Mouse (Mus musculus): ENCODE results near the gene Odf3l1.

Odf3l1 gene

DNA sequence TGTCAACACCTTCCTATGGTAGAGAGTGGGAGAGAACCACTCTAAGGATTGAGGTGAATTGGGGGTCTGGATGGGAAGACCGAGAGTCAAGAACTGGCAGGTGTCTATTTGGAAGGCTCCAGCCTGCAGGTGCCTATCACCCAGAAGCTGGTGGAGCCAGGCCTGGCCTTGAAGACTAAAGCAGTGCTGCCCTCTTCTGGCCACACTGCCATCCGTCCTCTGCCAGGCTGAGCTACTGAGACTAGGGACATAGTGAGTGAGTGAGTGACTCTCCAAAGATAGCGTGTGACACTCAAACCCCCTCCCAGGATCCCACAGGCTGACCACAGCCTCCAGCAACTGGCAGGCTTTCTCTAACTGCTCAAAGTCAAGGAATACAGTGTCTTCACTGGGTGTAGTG is 17.0 kb downstream of the Odf3l1 start:
- in situ Hi-C loops (cut with MboI, MseI) = no loop called here

DNA sequence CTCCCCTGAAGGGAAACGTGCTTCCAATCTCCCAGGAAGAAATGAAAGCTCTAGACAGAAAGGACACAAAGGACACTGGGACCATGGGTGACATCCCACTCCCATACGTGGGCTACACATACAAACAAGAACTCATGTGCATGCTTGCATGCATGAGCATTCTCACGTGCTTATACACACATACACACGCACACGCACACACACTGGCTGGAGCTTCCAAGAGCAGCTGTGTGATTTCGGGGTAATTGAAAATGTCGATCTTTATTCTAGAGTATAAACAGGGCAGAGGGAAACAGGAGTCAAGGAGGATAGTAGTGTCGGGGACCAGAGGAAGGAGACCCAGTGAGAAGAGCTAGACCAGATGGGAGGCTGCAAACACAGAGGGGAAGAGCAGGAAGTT is 19.8 kb downstream of the Odf3l1 start:
- in situ Hi-C loops (cut with MboI, MseI) = no loop called here

DNA sequence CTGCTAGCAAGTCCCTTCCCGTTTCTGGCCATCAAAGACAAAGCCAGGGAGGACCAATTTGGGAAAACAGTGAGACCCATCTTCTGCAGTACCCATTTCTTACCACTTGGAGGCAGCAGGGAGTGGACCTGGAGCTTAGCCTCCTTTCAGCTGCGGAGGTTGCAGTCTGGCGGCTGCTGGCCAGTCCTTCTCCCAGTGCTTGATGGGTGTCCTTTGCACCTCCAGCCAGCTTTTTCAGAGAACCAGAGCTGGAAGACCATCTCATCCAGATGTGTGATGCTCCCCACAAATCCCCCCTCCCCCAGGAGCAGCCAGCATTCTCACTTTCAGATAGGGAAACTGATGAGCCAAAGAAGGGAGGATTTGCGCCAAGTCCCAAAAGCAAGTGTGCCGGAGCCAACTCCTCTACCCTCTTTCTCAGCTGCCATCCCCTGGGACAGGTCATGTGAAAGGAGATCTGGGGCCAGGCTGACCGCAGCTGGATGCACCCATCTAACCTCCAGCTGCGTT is 20.7 kb downstream of the Odf3l1 start:
- in situ Hi-C loops (cut with MboI, MseI) = no loop called here

DNA sequence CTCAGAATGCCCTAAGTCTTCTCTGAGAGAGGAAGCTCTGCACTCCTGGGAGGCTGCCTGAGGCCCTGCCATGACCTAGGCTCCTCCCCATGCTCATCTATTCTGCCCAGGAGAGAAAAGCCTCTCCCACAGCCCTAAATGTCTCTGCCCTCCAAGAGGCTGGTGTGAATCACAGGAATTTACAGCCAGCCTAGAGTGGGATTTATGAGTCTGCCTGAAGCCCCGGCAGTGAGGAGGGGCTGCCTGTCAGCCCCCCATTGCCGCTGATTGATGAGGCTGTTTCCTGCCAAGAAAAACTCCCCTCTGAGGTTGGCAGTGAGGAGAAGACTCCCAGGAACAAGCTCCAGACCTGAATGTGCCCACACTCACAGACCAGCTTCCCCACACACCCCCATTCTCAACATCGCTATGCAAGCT is 22.2 kb downstream of the Odf3l1 start:
- in situ Hi-C loops (cut with MboI, MseI) = no loop called here

DNA sequence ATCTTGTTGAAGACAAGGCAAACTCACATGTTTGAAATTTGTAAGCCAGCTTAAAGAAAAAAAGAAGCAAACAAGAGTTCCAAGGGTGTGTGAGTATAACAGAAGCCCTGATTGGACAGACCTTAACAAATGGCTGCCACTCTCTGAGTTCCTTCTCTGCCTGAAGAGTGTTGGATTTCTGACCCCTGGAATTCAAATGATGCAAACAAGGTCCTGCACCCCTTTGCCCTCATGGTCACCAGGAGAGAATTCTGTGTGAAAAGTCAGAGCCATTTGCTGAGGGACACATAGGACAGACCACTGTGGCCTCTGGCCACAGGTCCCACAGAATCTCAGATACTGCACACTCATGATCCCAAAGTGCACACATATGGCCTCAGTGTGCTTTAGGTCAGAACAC is 22.6 kb downstream of the Odf3l1 start:
- in situ Hi-C loops (cut with MboI, MseI) = no loop called here

DNA sequence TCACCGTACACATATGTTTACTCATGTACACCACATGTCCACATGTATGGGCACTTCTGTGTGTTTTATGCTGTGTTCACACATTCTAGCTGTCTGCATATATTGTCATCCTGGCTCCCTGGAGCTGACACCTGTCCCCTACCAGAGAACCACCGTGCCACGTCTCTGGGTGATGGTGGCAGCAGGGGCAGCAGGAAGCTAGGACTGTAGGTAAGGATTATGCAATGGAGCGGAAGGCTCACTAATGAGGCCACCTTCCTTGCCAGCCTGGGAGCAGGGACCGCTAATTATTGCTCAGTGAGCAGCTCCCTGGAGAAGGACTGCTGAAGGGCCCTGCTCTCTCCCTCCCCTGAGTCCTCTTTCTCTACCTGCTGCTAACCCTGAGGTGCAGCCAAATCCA is 23.8 kb downstream of the Odf3l1 start:
- in situ Hi-C loops (cut with MboI, MseI) = no loop called here

DNA sequence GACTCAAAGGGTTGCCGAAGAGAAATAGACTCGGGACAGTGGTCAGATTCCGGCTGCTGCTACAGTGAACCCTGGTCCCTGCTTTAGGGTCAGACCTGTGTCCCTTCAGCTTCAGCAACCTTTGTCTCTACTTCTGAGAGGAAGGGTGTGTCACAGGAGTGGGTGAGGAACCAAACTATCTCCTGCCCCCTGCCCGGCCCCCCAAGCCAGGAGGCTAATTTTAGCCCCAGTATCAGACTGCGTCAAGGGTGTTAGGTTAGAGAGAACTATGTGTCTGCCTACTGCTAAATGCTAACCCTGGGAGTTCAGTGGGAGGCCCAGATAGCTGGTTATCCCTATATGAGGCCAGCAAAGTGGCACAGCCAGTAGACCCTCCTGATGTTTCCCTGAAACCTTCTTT is 29.3 kb downstream of the Odf3l1 start:
- in situ Hi-C loops (cut with MboI, MseI) = no loop called here

DNA sequence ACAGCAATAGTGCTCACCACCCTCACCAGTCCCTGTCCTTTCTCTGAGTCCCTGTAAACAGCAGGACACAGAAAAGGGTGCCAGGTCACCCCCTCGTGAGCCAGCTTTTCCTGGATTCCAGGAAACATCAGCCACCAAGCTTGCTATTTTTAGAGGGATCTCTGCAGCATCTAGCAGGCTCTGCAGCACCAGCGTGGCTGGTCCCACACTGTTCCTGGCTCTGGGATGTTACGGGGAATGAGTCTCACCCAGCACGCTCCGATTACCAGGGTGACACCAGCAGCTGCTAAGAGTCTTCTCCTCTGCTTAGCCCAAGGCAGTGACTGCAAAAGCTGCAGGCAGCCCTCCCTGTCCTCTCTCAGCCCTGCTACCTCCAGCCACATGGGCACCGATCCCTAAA is 31.6 kb downstream of the Odf3l1 start:
- in situ Hi-C loops (cut with MboI, MseI) = no loop called here

DNA sequence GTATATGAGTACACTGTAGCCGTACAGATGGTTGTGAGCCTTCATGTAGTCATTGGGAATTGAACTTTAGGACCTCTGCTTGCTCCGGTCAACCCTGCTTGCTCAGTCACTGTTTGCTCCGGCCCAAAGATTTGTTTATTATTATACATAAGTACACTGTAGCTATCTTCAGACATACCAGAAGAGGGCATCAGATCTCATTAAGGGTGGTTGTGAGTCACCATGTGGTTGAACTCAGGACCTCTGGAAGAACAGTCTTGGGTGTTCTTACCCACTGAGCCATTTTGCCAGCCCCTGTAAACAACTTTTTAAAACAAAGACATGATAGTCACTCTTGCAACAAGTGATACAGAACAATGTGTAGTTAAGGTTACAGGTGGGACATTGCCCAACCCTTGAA is 32.6 kb downstream of the Odf3l1 start:
- in situ Hi-C loops (cut with MboI, MseI) = no loop called here

DNA sequence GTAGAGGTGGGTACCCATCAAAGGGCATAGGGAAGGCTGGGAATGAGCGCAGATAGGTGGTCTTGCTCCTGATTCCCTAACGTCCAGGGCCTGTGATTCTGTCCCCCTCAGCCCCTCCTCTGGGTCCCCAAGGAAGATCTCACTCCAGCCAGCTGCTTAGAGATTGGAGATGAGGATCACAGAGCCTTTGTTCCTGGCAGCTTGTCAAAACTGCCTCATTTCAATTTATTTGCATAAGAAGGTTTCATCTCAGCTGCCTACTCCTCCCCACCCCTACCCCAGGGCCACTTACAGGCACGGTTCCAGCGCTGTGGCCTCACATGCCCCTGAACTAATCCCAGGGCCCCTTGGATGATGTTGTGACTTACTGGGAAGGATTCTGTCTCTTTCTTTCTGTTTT is 34.3 kb downstream of the Odf3l1 start:
- in situ Hi-C loops (cut with MboI, MseI) = no loop called here

DNA sequence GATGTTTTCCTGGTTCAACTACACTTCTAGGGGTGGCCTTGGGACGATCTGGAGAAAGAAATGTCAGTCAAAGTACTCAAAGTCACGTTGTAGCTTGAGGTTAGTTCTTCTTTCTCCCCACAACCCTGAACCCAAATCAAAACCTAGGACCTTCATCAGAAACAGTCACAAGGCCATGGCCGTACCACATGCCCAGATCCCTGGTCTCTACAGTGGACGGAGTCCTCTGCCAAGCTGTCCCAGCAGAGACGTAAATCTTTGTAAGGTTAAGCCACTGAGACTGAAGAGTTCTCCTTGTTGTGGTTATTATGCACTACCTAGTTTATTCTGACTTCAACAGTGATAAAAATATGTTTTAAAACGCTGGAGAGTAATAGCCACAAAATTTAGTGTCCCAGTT is 35.6 kb downstream of the Odf3l1 start:
- in situ Hi-C loops (cut with MboI, MseI) = no loop called here

DNA sequence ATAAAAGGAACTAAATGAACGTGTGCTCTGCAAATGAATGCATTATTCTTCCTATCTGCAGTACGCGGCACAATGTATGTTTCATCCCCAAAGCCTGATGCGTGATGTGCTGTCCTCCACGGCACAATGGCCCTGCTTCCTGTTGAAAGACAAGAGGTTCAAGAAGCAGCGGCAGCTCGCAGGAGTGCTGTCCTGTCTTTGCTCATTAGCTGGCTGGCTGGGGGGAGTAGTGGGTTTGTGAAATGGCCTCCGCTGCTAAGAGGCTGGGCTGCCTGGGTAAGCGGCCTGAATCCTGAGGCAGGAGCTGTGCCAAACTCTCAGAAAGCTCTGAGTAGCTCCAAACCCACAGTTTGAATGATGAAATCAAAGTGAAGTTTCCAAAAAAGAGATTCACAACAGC is 36.3 kb downstream of the Odf3l1 start:
- in situ Hi-C loops (cut with MboI, MseI) = no loop called here

DNA sequence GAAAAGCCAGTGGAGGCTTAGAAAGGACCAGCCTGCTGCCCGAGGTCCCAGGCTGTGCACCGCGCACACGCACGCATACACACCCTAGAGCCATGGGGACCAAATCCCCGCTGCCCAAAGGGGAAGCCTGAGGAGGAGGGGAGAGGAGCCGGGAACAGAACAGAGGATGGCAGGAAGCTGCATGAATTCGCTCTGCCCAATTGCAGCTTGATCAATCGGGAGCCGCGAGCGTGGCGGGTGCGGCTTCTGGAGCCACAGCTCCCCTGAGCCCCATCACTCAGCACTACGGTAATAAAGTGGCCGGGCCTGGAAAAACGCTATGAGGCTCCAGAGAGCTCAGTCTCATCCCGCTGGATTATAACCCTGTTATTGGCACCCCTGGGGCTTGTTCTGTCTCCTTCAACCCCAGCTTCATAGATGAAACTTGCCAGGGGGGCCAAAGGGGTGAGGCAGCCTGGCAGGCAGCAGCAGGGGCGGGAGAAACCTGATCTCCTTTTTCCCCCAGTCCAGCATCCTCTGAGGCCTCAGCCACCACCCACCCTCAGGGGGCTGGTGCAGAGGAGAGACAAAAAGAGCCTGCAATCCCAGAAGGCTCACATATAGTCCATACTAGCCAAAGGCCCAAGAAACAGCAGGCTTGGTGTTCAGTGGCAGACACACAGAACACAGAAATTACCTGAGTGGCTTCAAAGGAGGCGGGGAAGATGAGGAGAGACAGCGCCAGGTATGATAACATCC is 38.8 kb downstream of the Odf3l1 start:
- in situ Hi-C loops (cut with MboI, MseI) = no loop called here

DNA sequence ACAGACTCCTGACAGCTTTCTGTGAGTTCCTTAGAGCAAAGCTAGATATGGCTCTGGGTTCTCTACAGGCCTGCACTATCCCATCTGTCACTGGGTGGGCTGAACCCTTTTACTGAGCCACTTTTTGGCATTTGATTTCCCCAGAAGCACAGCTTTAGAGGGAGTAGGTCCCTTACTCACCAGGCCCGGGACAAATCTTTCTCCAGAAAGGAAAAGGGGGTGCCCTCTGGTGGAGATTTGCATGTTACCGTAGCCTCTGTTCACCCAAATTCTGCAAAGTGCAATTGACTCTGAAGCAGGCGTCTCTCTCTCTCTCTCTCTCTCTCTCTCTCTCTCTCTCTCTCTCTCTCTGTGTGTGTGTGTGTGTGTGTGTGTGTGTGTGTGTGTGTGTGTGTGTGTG is 39.6 kb downstream of the Odf3l1 start:
- in situ Hi-C loops (cut with MboI, MseI) = no loop called here

DNA sequence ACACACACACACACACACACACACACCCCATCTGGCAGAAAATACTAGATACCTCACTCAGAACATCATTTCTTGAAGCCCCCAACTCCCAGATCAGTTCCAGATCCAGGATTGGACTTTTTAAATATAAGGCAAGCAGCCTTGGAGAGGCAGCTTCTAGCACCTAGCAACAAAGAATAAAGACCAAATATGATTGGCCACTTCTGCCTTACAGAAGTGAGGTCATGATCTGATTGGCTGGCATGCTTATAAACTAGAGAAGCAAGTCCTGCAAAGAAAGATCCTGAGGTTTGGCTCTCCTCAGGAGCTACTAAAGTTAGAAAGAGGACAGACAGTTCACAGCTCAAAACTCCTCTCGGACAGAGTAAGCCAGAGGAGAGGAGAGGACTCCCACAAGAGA is 53.6 kb downstream of the Odf3l1 start:
- in situ Hi-C loops (cut with MboI, MseI) = no loop called here

DNA sequence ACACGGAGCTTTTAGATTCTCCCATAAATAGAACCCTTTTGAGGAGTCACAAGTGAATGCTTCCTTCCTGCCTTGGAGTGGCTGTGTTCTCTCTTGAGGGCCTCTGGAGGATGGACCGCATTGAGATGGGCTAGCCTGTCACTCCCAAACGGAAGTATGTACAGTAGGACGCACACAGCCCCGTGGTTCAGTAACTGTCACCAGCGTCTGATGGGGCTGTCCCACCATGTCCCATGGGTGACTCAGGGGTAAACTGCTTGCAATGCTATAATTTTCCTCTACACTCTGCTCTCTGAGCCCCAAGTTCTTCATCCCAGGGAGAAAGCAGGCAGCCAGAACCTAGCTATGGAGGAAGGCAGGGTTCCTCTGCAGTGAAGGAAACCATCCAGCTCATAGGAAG is 56.5 kb downstream of the Odf3l1 start:
- in situ Hi-C loops (cut with MboI, MseI) = no loop called here

DNA sequence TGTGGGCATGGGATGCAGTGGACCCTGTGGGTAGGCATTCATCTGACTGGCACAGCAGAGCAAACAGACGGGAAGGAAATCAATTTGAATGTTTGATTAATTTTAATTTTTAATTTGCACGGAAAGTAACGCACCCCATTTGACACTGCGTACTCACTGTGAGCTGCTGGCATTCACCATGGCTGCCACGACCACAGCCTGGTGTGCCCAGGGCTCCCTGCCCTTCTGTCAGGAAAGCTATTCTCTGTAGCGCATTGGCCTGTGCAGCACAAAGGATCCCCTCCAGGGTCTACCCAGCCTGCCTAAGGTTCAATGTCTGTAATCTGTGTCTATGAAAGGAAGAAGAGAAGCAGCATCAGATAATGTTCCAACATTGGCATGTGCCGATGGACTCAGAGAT is 61.3 kb downstream of the Odf3l1 start:
- in situ Hi-C loops (cut with MboI, MseI) = no loop called here

Data from T-helper 1 cell (primary cell).